Mouse (Mus musculus): ENCODE measurements around the gene Pdzd8.

Pdzd8 gene

DNA sequence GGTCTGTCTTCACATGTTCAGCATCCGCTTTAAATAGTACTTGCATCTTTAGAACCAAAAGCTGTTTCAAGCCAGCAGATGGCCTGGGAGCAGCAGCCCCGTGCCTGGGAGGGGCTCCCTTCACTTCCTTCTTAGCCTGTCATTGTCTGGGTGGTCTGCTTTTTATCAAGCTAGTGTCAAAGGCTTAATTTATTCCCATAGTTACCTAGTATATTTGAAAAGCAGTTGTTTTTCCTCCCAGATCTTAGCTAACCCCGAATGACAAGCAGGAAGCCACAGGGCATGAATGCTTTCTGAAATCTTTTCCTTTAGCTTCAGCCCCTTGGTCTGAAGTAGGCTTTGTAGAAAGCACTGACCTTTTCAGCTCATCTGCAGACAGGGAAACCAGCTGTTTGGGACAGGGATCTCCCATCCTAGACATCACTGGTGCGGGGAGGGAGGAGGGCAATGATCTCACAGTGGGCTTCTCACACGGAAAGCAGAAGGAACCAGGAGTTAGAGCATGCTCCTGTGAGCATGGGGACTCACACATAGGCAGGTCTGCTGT is 78.1 kb downstream of the Pdzd8 start:
- no peak for DNase-seq

DNA sequence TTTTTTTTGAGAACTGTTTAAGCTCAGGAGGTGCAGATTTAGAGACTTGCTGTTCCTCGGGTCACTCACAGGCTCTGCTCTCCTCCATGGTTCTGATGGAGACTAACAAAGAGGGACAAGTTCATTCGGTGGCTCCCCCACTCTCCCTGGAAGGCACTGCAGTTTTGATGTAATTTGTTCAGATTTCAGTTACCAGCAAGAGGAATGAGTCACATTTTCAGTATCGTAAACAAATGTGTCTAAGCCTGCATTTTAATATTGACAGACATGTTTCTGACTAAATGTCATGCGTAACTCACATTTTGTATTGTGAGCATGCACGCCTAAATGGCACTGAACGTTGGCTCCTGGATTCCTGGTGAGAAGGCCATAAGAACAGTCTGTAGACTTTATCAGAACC is 79.7 kb downstream of the Pdzd8 start:
- DNase-seq: no peak

GRCm38 (mm10) chr19:59264838-59265532 is 80.6 kb downstream of the Pdzd8 start:
- no peak for DNase-seq

DNA sequence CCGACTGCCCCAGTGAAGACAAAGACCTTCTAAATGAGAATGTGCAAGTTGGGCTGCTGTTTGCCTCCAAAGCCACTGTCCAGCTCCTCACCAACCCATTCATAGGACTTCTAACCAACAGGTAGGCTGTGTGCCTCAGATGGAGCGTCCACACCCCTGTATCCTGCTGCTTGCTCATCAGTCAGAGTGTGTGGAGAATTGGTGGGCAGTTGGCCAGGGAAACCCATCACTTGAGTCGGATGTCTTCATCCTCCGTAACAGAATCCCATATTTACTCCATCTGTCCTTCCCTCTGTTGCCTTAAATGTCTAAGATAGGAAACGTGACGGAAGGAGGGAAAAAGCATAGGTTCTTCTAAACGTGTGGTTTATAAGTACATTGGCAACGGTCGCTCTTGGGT is 82.4 kb downstream of the Pdzd8 start:
- no peak for DNase-seq

DNA sequence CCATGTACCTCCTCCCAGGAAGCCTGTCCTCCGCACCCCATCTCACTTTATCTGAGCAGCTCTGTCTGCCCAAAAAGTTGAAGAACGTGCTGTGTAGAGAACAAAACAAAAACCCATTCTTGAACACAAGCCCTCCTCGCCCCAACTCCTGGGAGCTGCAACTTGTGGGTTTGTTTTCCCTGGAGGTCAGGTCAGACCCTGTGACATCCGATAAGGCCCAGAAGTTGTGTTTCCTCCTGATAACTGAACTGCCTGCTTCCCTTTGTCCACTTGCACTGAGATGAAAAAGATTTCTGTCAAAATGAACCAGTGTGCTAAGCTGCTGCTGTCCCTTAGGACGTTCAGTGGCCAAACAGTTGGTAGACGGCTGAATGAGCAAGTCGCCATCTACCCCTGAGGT is 84.0 kb downstream of the Pdzd8 start:
- DNase-seq: no peak

DNA sequence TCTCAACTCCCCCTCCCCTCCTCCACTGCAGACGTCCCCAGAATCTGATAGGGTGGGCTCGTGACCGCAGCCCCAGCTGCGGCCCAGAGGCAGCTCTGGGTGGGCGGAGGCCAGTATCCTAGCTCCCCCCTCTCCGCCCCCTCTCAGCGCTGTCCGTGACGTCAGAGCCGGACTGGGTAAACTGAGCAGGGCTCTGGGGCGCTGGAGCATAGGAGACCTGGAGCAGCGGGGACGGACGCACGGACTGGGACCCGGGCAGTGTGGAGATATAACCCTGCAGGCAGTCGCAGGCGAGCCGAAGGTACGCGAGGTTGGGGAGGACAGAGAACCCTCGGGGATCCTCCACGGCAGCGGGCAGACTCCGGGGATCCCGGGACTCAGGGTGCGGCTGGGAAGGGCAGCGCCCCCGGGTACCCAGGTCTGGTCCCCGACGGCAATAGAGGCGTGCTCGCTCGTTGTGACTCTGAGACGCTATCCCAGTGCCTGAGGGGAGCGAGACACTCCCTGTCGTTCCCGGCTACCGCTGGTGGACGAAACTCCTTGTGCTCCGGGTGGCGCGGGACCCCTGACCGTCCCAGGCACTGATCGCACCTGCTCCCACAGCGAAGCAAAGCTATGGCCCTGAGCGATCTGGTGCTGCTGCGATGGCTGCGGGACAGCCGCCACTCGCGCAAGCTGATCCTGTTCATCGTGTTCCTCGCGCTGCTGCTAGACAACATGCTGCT is 84.7 kb downstream of the Pdzd8 start, which contains the start of gene Slc18a2:
Gene Slc18a2 (plus strand): TSS at position 179 of the 725 bp plus-strand sequence.
- no peak for DNase-seq

- no peak for DNase-seq
Measured at GRCm38 (mm10) chr19:59259633-59260032, 85.9 kb downstream of the Pdzd8 start.

DNA sequence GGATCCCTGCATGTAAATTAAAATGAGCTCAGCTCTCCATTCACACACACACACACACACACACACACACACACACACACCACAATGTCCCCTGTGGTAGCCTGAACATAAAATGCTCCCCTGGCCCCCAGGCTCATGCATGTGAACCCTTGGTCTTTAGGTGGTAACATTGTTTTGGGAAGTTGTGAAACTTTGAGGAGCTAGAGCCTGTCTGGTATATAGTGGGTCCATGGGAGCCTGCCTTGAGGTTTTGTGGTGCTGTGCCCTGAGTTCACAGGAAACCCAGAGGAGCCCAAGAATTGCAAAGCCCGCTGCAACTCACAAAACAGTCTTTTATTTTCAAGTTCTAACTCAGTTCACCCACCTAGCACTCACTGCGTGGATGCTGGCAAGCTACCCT is 92.9 kb downstream of the Pdzd8 start:
- DNase-seq: no peak

DNA sequence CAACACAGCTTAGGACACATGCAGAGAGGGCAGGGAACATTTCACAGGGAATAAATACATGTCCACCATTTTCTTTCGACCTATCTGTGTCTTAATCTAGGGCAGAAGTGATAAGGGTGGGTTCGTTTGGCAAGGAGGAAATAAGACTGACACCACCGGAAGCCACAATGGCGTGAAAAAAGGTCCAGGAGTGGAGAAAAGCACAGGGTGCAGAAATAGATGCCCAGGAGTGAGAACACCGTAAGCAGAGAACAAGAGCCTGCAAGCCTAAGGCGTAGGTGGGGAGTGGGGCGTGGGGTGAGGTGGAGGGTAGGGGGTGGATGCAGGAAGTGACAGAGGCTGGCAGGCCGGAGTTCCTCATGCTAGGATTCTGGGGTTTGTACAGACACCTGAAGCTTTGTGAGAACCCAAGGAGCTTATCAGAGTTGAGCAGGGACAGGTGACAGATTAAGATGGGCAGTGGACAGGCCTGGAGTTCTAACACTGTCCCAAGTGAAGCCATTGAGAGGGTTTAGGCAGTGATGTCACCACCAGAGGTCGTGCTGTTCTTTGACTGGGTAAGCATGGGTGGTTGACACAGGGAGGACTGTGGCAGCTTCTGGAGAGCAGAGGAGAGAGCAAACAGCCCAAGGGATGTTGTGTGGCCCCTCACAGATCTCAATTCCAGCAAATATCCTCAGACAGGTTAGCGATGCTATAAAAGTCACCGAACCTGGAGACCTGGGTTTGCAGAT is 96.9 kb downstream of the Pdzd8 start:
- DNase-seq: no peak

- DNase-seq: no peak
Measured at GRCm38 (mm10) chr19:59248144-59248543, 97.4 kb downstream of the Pdzd8 start.
